Mouse (Mus musculus) frontal cortex, adult (tissue): Measurements from ENCODE around the gene Fshr.

Source experiments
- ATAC-seq: cut with Nextera tagmentation; 2 replicates; pipeline ENCODE4 v1.9.2; 2017; ENCODE audit warnings: mild to moderate bottlenecking, moderate library complexity, mixed read lengths; ENCODE audit not compliant: low TSS enrichment

Gene Fshr

DNA sequence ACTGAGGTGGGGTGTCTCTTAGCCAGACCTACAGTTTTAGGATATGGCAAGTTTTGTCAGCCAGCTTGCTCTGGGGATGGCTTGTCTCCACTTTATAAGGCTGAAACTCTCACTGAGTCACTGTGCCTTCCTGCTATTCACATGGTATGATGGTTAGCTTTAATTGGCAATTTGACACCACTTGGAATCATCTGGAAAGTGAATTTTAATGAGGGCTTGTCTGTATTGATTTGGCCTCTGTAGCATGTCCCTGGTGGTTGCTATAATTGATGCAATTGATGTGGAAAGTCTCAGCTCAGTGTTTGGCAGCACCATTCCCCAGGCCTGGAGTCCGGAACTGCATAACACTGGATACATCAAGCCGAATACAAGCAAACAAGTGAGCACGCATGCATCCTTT is 164.4 kb downstream of the Fshr start:
- ATAC-seq, result no peak

DNA sequence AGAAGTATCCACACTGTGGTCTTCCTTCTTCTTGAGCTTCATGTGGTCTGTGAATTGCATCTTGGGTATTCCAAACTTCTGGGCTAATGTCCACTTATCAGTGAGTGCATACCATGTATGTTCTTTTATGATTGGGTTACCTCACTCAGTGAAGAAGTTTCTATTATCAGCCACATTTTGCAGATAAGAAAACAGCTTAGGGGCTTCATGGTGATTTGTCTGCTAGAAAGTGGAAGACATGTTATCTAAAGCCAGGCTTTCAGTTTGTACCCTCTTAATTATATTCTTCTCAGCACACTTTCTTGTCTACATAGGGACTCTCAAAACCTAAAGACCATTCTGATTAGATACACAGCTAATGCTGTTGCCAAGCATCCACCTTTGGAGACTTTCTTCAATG is 165.8 kb downstream of the Fshr start:
- no peak for ATAC-seq

GRCm38 (mm10) chr17:89032981-89033380 is 167.5 kb downstream of the Fshr start:
- ATAC-seq, result no peak

DNA sequence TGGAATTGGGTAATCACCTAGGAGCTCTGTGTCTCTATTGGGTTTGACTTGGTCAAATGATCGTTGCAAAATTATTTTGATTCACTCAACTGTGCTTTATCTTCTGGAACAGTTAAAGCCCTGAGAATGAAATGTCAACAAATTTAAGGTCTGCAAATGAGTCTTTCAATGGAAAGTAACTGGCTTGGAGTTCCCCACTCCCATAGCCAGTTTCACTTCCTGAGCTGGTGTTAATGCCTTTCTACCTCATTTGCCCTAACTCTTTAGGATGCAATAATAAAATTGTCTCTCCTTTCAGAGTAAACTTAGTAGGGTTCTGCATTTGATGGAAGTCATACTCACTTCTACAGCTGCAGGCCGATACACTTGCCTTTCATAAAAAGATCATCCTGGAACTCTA is 181.0 kb downstream of the Fshr start:
- ATAC-seq, result no peak

DNA sequence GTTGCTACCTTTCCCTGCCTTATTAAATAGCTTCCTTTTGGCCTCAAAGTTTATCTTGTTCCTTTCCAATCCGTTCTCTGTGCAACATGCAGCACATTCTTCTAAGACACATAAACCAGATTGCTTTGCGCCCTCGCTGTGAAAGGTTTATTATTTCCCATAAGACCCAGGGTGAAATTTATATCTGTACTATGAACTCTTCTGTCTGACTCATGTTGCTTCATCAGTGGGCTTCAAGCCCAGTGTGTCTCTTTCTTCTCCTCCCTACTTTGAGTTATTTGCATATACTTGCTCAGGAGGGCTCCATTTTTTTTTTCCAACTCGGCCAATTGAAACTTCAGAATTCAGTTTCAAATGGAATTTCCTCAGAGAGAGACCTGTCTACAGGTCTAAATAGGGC is 183.5 kb downstream of the Fshr start:
- no peak for ATAC-seq

DNA sequence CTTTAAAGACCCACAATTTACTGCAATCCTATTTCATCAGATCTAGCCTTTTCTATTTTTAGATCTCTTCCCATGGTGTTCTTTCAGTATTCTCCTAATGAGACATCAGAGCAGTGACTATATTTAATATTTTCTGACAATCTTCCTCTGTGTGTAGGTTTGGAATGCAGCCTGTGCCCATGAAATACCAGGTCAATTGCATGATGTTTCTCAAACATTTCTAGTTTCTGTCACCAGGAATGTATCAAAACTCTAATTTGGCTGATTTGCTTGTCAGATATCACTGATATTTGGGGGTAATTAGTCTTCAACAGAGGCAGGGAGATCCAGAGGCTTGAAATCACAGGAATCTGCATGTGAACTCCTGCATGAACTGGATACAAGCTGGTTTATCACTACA is 186.8 kb downstream of the Fshr start:
- no peak for ATAC-seq

DNA sequence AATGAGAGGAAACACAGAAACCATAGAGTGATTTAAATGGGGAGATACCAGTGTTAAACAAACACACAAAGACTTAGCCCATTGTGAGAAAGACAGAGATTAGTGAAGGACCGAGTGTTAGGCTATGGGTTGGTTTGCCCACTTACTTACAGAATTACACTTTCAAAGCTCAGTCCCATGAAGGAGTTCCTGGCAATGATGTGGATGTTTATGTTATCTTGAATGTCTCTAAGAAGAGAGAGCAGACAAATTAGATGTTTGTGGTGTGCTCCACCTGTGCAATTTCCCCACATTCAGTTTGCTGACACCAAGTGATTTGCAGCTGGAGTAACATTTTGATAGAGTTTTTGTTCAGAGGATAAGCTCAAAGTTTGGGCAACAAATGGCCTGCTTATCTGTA is 191.4 kb downstream of the Fshr start:
- ATAC-seq, result no peak

DNA sequence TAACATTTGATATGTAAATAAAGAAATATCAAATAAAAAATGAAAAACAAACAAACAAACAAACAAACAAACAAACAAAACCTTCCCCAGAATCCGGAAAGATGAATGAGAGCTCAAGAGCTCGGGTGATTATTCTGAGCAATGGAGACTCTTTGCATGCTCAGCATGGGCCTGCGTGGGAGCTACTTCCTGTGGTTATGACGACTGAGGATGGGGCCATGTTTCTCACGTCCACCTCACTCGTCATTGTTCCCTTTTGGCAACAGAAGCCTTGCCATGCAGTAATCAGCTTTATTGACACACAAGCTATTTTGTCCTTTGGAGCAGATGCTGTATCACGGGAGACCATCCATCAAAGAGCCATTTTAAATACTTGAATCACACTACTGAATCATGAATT is 191.8 kb downstream of the Fshr start:
- ATAC-seq, result no peak

DNA sequence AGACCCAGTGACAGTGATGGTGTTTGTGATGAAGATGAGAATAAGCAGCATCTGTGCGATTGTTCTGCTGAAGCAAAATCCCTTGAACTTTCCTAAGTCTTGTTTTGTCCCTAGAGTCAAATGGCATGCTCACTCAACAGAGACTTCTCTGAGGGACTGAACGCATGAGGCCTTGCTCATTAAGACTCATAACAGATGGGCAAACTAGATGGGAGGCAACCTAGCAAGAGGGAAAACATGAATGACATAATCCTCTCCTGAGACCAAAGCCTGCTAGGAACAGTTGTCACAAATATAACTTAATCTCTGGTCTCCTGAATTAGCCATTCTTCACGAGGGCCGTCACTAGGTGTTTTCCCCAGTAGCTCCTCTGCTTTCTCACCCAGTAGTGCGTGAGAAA is 194.5 kb downstream of the Fshr start:
- no peak for ATAC-seq

- no peak for ATAC-seq
Measured at GRCm38 (mm10) chr17:88999907-89000306, 200.6 kb downstream of the Fshr start.

DNA sequence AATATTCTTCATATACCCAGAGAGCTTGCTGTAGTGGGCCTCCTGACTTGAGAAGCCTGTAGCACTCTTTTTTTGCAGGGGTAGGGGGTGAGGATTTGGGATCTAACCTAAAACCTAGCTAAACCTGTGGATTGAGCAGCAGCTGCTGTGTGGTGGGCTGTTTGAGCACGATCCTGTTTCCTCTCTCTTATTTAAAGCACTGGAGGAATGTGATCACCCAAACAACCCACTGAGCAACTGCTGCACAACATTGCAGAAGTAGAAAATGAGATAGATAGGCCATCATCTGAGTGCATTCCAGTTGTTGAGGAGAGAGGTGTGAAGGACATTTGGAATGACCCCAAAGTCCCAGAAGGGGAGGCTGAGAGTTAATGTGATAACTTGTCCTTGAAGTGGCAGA is 202.2 kb downstream of the Fshr start:
- ATAC-seq, result no peak

GRCm38 (mm10) chr17:88991238-88991637 is 209.2 kb downstream of the Fshr start:
- ATAC-seq, result no peak

- no peak for ATAC-seq
Measured at GRCm38 (mm10) chr17:88980708-88981355, 219.6 kb downstream of the Fshr start.

GRCm38 (mm10) chr17:88974538-88974937 is 225.9 kb downstream of the Fshr start:
- ATAC-seq, result no peak

DNA sequence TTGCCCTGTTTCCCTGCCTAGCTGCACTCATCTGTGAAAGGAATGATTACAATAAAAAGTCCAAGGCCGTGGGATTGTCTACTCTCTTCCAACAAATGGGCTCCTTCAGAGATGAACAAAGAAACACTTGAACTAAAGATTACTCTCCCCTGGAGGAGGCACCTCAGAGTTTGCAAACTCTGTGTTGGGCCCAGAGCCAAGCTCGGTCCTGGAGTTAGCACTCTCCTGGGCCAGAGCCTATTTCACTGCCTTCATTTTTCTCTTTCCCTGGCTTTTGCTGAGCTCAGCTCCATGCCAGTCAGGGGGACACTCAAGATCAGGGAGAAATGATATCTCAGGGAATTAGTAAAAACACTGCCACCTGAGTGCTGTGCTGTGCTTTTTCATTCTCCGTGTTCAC is 234.4 kb downstream of the Fshr start:
- no peak for ATAC-seq

- ATAC-seq, result peak; percentile 97
Measured at GRCm38 (mm10) chr17:88954011-88954410, 246.5 kb downstream of the Fshr start.

DNA sequence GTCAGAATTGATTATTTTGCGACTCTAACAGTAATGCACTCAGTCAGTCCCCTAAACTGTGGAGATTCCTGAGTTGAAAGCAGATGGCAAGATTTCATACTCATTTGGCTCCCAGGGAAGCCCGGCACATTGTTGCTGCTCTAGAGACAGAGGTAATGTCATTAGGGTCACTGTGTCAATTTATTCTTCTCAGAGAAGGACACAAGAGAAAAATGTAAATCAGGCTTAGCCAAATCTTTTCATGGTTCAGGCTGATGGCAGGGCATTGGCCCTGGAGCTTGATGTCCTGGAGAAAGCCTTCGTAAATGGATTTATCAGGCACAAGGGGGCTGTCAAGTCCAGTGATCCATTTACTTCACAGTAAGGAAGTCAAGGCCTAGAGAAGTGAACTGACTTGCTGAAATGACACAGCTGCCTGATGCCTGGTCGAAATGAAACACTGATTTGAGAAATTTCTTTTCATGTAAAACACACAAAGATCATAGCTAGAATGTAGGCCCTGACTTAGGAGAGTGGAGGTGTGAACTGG is 262.3 kb downstream of the Fshr start:
- no peak for ATAC-seq

GRCm38 (mm10) chr17:88937341-88938152 is 262.9 kb downstream of the Fshr start:
- peak; percentile 70; the same call in 1 of the 2 replicates for ATAC-seq

- ATAC-seq, result no peak
Measured at GRCm38 (mm10) chr17:88936941-88937340, 263.5 kb downstream of the Fshr start.
